Mouse (Mus musculus): ENCODE results near the gene Slc5a2.

- TF ChIP-seq CTCF (IDR thresholded peaks at IDR 0.05; ENCODE audit: borderline replicate concordance, insufficient read depth, low read length) (no peak), POLR2A (IDR thresholded peaks at IDR 0.05; ENCODE audit: low read depth, low read length) (no peak)
These were observed 31.8 kb downstream of the Slc5a2 start for GRCm38 (mm10) chr7:128297291-128297616.
